Mouse (Mus musculus) small intestine, adult 2 months (tissue): Measurements from ENCODE around the gene Optc. TPM values are rescaled to one million over a fixed set of nuclear protein-coding genes. Genes with fewer than 3 reads are reported as not detected.

Experiments used
- H3K27ac ChIP-seq: fragments of 200-500 bp; 2 replicates; pipeline ENCODE4 v1.5.1; 2012; ENCODE audit warnings: low read depth, low read length, control low read depth, inconsistent platforms; ENCODE audit not compliant: insufficient read depth
- H3K27me3 ChIP-seq: fragments of 200-500 bp; 2 replicates; pipeline ENCODE4 v1.6.1; 2012; ENCODE audit warnings: mild to moderate bottlenecking, moderate library complexity, low read length, inconsistent platforms; ENCODE audit not compliant: control insufficient read depth, insufficient read depth
- H3K36me3 ChIP-seq: fragments of 200-500 bp; 2 replicates; pipeline ENCODE4 v1.6.1; 2012; ENCODE audit warnings: mild to moderate bottlenecking, low read length, control low read depth, inconsistent platforms; ENCODE audit not compliant: control insufficient read depth, insufficient read depth
- H3K4me1 ChIP-seq: fragments of 200-500 bp; 2 replicates; pipeline ENCODE4 v1.6.1; 2012; ENCODE audit warnings: low read length, inconsistent platforms, mixed read lengths; ENCODE audit not compliant: control insufficient read depth, insufficient read depth, insufficient read length
- H3K4me3 ChIP-seq: fragments of 200-500 bp; 2 replicates; pipeline ENCODE4 v1.5.1; 2012; ENCODE audit warnings: low read depth, mild to moderate bottlenecking, control low read depth, inconsistent platforms, low read length, moderate library complexity
- CTCF ChIP-seq: fragments of 200-500 bp; IDR thresholded peaks from 2 replicates; pipeline ENCODE4 v1.5.1; 2012; ENCODE audit warnings: low read depth, mild to moderate bottlenecking, control low read depth, inconsistent platforms, low read length, moderate library complexity, mixed read lengths; ENCODE audit not compliant: insufficient replicate concordance, insufficient read length; ENCODE audit errors: extremely low read depth
- POLR2A ChIP-seq: fragments of 200-500 bp; IDR thresholded peaks from 2 replicates; pipeline ENCODE4 v1.6.1; 2012; ENCODE audit warnings: low read depth, mild to moderate bottlenecking, control low read depth, inconsistent platforms, low read length, moderate library complexity
- WGBS: fragments of 180-500 bp; shearing (Covaris S2); methylation state at CpG from one replicate; pipeline ENCODE4 v1.1.7; 2018; 5-methylcytosine and 5-hydroxymethylcytosine counted together
- polyA plus RNA-seq: library from polyadenylated mRNA; depleted of rRNA; stranded (reverse); fragments of >200 nt; gene quantifications from 2 replicates; pipeline ENCODE4 v1.2.3, GENCODE M21; 2012

The Optc gene
- polyA plus RNA-seq, 1 experiment: 8.3 TPM

DNA sequence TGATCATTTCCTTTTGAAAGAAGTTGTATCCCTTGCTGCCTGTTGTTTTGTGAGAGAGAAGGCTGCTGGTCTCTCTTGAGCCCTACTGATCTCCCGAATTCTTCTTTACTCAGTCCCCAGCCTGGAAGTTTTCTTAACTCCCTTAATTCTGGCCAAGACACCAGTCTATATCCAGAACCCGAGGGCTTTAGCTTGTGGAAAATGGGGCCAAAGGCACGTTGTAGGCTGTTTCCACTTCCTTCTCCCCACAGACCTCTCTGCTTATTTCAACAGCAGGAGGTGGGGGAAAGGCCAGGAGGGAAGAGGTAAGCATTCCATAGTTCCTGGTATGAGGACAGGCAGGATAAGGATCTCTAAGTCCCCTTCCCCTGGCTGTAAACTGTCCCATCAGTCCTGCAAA, 22.2 kb upstream of the Optc start:
- H3K27ac ChIP-seq: no peak overlapping the region
- H3K36me3 ChIP-seq: no peaks in the 10 kb centered on the region
- peaks cover 3% of the 10 kb centered on the region; the same call in 1 of the 2 replicates for H3K4me1 ChIP-seq
- no peak for TF ChIP-seq POLR2A
- no peak for TF ChIP-seq CTCF
- WGBS: 59% methylated on average over 3 of the region's 3 CpGs
- no peak overlapping the region for H3K4me3 ChIP-seq
- no peaks in the 10 kb centered on the region for H3K27me3 ChIP-seq

DNA sequence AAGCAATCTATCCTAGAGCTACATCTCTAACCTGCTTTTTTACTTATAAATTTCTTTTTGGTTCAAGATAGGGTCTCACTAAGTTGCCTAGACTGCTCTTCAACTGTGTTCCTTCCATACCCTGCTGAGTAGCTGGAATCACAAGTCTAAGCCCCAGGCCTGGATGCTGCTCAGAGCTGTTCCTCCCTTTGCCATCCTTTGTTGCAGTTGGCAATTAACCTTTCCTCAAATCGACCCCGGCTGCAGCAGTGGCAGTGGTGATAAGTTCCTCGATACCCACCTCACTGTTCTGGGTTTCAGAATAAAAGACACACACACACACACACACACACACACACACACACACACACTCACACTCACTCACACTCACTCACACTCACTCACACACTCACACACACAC, 17.4 kb upstream of the Optc start:
- Histone ChIP-seq H3K27me3 (no peaks in the 10 kb centered on the region), H3K4me3 (no peak overlapping the region), H3K36me3 (no peaks in the 10 kb centered on the region), H3K27ac (no peak overlapping the region), H3K4me1 (peaks cover 9% of the 10 kb centered on the region)
- TF ChIP-seq CTCF (no peak), POLR2A (no peak)
- WGBS: 78% methylated on average over 3 of the region's 3 CpGs

DNA sequence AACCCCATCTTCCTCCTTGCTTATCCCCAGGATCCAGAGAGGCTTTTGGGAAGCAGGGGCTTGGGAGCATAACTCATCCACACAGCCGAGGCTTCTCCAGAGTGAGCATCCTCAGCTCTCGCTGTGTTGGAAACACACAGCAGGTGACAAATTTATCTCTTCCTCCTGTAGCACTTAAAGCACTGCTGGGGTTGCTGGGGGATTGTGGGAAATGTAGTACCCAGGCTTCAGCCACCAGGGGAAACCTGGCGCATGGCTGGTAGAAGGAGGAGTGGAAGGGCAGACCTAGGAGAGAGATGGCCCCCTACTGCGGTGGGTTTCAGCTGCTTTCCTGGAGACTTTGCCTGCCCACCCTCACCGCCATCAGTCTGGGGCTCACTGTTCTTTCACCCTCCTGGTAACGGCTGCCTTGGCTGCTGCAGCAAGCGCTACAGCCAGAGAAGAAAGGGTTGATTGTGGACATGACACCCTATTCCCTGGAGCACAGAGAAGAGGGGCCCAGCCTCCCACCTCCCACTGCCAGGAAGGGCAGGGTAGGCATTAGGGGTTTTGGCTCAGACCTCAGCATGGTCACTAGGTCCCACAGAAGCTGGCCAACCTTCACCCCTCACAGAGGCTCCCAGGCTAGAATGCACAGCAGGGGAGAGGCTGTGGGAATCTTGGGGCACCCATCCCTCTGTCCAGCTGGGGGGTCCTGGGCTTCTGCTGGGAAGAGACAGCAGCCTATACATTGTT, 16.5 kb upstream of the Optc start:
- H3K4me1 ChIP-seq: peaks cover 9% of the 10 kb centered on the region
- no peaks in the 10 kb centered on the region for H3K36me3 ChIP-seq
- 51% methylated on average over 7 of the region's 7 CpGs for whole genome bisulfite sequencing
- H3K27me3 ChIP-seq: no peaks in the 10 kb centered on the region
- H3K4me3 ChIP-seq: no peak overlapping the region
- TF ChIP-seq POLR2A (no peak), CTCF (no peak)
- H3K27ac ChIP-seq: no peak overlapping the region

DNA sequence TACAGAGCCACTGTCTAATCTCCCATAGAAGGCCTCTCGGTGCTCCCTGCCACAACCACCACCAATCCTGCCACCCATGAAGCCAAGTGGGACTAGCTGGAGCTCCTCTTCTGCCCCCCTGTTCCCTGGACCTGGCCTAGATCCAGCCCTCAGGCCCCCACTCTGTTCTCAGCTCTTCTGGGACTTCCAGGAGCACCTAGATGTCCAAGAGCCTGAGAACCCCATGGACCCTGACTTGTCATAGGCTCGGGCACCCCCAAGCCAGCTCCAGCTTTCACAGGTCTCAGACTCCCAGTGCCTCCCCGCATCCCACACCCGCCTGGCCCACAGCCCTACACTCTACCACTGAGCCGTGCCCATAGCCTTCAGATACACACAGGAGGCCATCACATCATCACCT, 15.3 kb upstream of the Optc start:
- no peak overlapping the region for H3K27ac ChIP-seq
- 91% methylated on average over 5 of the region's 5 CpGs for WGBS

DNA sequence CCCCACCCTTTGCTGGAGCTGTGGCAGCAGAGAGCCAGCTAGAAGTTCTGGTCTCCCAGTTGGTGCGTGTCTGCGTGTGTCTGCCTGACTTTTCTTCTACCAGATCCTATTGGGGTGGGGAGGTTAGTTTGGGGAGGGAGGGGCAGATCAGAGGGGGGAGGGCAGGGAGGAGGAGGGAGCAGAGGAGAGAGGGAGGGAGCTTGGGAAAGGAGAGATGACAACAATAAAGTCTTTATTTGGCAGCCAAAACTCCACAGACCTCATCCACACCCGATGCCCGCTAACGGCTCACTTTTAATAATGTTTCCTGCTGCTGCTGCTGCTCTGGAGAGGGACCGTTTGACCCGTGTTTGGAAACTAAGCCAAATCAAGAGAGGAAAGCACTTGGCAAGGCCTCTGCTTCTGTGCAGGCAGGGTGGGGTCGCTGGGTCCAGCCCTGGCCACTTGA, 13.5 kb upstream of the Optc start, which contains the start of gene Prelp:
Gene Prelp, minus strand, starts transcription at position 111 of the 448 bp plus-strand sequence.
- TF ChIP-seq CTCF: 0 out of 2 replicates have a peak, but pooled peaks have one; percentile 4
- TF ChIP-seq POLR2A: no peak; the same call in 1 of the 2 replicates
- H3K4me3 ChIP-seq: peak within 1 kb of the TSS; percentile 50
- H3K4me1 ChIP-seq: peaks cover 18% of the 10 kb centered on the region
- no peaks in the 10 kb centered on the region for H3K36me3 ChIP-seq
- WGBS: 8% methylated on average over 8 of the region's 8 CpGs
- H3K27ac ChIP-seq: peak within 1 kb of the TSS; percentile 82
- H3K27me3 ChIP-seq: no peaks in the 10 kb centered on the region

More for the DNA sequence above, 15.3 kb upstream of the Optc start:
- Histone ChIP-seq H3K4me1 (peaks cover 11% of the 10 kb centered on the region), H3K27me3 (no peaks in the 10 kb centered on the region), H3K4me3 (no peak overlapping the region), H3K36me3 (no peaks in the 10 kb centered on the region)
- TF ChIP-seq POLR2A (no peak), CTCF (no peak)

- WGBS: 12% methylated on average over 3 of the region's 3 CpGs
- peaks cover 21% of the 10 kb centered on the region for H3K4me1 ChIP-seq
- H3K27me3 ChIP-seq: no peaks in the 10 kb centered on the region
- peak overlapping the region; percentile 50 for H3K4me3 ChIP-seq
- H3K27ac ChIP-seq: peak overlapping the region; percentile 82
- TF ChIP-seq POLR2A: no peak
- TF ChIP-seq CTCF: no peak
- H3K36me3 ChIP-seq: no peaks in the 10 kb centered on the region
These were observed 13.1 kb upstream of the Optc start for GRCm38 (mm10) chr1:133920876-133921275.

GRCm38 (mm10) chr1:133920401-133920800, 12.6 kb upstream of the Optc start:
- Histone ChIP-seq H3K36me3 (no peaks in the 10 kb centered on the region), H3K4me3 (peak overlapping the region; percentile 17; the same call in 1 of the 2 replicates), H3K27me3 (no peaks in the 10 kb centered on the region), H3K27ac (peak overlapping the region; percentile 82), H3K4me1 (peaks cover 23% of the 10 kb centered on the region)
- TF ChIP-seq POLR2A (no peak), CTCF (no peak)
- WGBS: 13% methylated on average over 3 of the region's 3 CpGs

DNA sequence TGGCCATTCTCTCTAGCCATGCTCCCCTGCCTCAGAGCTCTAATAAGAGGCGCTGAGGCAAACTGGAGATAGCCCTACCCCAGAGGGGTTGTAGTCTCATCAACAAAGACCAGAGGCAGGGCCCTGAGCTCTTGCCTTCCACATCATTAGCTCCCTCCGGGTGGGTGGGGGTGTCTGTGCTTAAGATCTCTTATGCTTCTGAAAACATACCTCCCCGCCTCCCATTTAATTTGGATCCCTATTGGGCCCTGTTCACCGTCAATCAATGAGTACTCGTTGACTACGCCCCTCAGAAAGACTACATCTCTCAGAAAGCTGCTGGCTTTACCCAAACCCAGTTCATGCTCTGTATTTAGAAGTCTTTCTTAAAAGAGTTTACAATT, 10.3 kb upstream of the Optc start:
- Histone ChIP-seq H3K27me3 (no peaks in the 10 kb centered on the region), H3K36me3 (no peaks in the 10 kb centered on the region; the same call in 1 of the 2 replicates), H3K4me1 (peaks cover 23% of the 10 kb centered on the region), H3K27ac (peak overlapping the region; percentile 52), H3K4me3 (peak overlapping the region; percentile 33)
- TF ChIP-seq POLR2A: no peak
- no peak for TF ChIP-seq CTCF
- WGBS: 25% methylated on average over 6 of the region's 6 CpGs
